Mouse (Mus musculus) heart, embryonic 16.5 days (tissue): ENCODE data around the gene Myh11. TPM values are rescaled to one million over a fixed set of nuclear protein-coding genes. Genes with fewer than 3 reads are reported as not detected.
"Not testable (repeated sequence)": the region's sequence is repeated elsewhere in the genome, so short reads cannot be mapped to it uniquely, and the experiment has no call there.

ENCODE experiments used
- ATAC-seq: fragments of 200-750 bp; cut with Nextera tagmentation; replicated peaks from 2 replicates; pipeline ENCODE4 v1.8.0; 2017; ENCODE audit warnings: moderate number of reproducible peaks; ENCODE audit not compliant: insufficient read depth, low FRiP score; ENCODE audit errors: extremely low read depth
- H3K27ac ChIP-seq: fragments of 300-500 bp; sonication (generic); 2 replicates; pipeline ENCODE4 v1.5.1; 2014; ENCODE audit warnings: mild to moderate bottlenecking, low read length, control low read depth, moderate library complexity
- H3K27me3 ChIP-seq: fragments of 300-500 bp; sonication (generic); 2 replicates; pipeline ENCODE4 v1.6.1; 2014; ENCODE audit warnings: low read length, mixed read lengths; ENCODE audit not compliant: control insufficient read depth, insufficient read depth
- H3K36me3 ChIP-seq: fragments of 300-500 bp; sonication (generic); 2 replicates; pipeline ENCODE4 v1.6.1; 2014; ENCODE audit not compliant: control insufficient read depth, insufficient read depth
- H3K4me1 ChIP-seq: fragments of 300-500 bp; sonication (generic); 2 replicates; pipeline ENCODE4 v1.6.1; 2014; ENCODE audit warnings: low read length, mixed read lengths; ENCODE audit not compliant: control insufficient read depth, insufficient read depth
- H3K4me2 ChIP-seq: fragments of 300-500 bp; sonication (generic); 2 replicates; pipeline ENCODE4 v1.6.1; 2014; ENCODE audit warnings: low read depth, mild to moderate bottlenecking, control low read depth, low read length
- H3K4me3 ChIP-seq: fragments of 300-500 bp; sonication (generic); 2 replicates; pipeline ENCODE4 v1.5.1; 2014; ENCODE audit warnings: mild to moderate bottlenecking, control low read depth, low read length
- H3K9ac ChIP-seq: fragments of 300-500 bp; sonication (generic); 2 replicates; pipeline ENCODE4 v1.6.1; 2014; ENCODE audit warnings: low read length, control low read depth
- H3K9me3 ChIP-seq: fragments of 300-500 bp; sonication (generic); replicated peaks from 2 replicates; pipeline ENCODE4 v1.6.1; 2016; ENCODE audit warnings: low read length; ENCODE audit not compliant: control insufficient read depth
- WGBS: fragments of 180-500 bp; shearing (Covaris S2); extraction: QIAGEN DNeasy Blood & Tissue Kit; methylation state at CpG from one replicate; pipeline ENCODE4 v1.1.7; 2014; 5-methylcytosine and 5-hydroxymethylcytosine counted together
- polyA plus RNA-seq: library from polyadenylated mRNA; unstranded; fragments of >200 nt; fragmentation: Nextera tagmentation; extraction: Ambion mirVana; gene quantifications from 2 replicates; pipeline ENCODE4 v1.2.1, GENCODE M21; 2015

The Myh11 gene
- polyA plus RNA-seq, 1 experiment from 2014 or later = 7.5 TPM

- no peaks in the 10 kb centered on the region for H3K9me3 ChIP-seq
- peak overlapping the region; percentile 74 for H3K4me3 ChIP-seq
- WGBS = 2% methylated on average over 10 of the region's 10 CpGs
- H3K27me3 ChIP-seq = no peaks in the 10 kb centered on the region
- H3K36me3 ChIP-seq = peaks cover 4% of the 10 kb centered on the region
- peak overlapping the region; percentile 41 for H3K27ac ChIP-seq
- H3K4me2 ChIP-seq = peak overlapping the region; percentile 80
- H3K4me1 ChIP-seq = peaks cover 13% of the 10 kb centered on the region
- peak overlapping the region; percentile 80 for H3K9ac ChIP-seq
- no peak for ATAC-seq
These were observed 127.4 kb downstream of the Myh11 start for GRCm38 (mm10) chr16:14163731-14164130.

DNA sequence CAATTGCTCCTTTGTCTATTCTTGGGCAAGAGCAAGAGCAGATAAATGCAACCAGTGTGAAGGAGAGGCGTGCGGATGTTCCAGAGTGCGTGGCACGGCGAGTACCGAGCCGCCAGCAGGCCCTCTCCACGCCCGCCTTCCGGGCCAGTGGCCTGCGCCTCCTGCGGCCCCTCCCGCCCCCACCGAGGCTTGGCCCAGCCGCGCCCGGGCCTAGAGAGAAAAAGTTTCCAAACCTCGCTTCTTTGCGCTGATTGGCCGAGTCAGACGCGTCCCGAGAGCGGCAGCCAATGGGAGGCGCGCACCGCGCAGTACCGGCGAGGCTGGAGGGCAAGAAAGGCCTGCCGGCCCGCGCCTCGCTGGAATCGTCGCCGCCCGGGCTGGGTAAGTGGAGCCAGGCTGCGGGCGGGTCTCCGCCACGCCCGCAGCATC is 128.2 kb downstream of the Myh11 start, which contains the start of the genes Nde1 and Marf1:
Gene Nde1, plus strand, starts transcription at position 288 of the 429 bp plus-strand sequence.
Gene Marf1, minus strand, starts transcription at position 364 of the 429 bp plus-strand sequence.
- Histone ChIP-seq H3K4me2 (peak within 1 kb of the TSS; percentile 80), H3K9ac (peak within 1 kb of the TSS; percentile 80), H3K27me3 (no peaks in the 10 kb centered on the region), H3K36me3 (no peaks in the 10 kb centered on the region), H3K4me3 (peak within 1 kb of the TSS; percentile 74), H3K27ac (peak within 1 kb of the TSS; percentile 88), H3K9me3 (no peaks in the 10 kb centered on the region), H3K4me1 (peaks cover 19% of the 10 kb centered on the region)
- 0% methylated on average over 43 of the region's 43 CpGs for WGBS
- ATAC-seq = peak; percentile 81

GRCm38 (mm10) chr16:14160941-14161340 is 130.2 kb downstream of the Myh11 start:
- Histone ChIP-seq H3K9me3 (no peaks in the 10 kb centered on the region), H3K27ac (no peak overlapping the region), H3K9ac (no peak overlapping the region), H3K4me1 (peaks cover 24% of the 10 kb centered on the region), H3K4me3 (no peak overlapping the region), H3K36me3 (no peaks in the 10 kb centered on the region), H3K27me3 (no peaks in the 10 kb centered on the region), H3K4me2 (no peak overlapping the region)
- no peak for ATAC-seq
- WGBS = 83% methylated on average over 1 of the region's 1 CpGs

DNA sequence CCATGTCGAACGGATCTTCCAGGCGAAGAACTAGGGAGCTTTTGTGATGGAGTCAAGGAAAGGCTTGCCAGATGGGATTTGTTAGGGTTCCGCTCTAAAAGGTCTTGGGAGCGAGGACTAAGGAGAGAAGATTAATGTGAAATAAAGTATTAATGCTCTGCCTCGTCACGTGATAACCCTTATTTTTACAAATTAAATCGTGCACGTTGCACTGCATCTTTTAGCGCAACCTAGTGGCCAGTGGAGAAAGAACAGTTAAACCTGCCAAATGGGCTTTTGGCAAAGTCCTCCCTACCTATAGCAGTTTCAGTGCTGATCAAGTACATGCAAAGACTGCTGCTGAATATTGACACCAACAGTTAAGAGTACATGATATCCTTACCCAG is 131.4 kb downstream of the Myh11 start:
- WGBS = 0% methylated on average over 10 of the region's 10 CpGs
- peak overlapping the region; percentile 66 for H3K4me3 ChIP-seq

GRCm38 (mm10) chr16:14158936-14159745 is 132.0 kb downstream of the Myh11 start:
- WGBS = 1% methylated on average over 57 of the region's 58 CpGs
- Histone ChIP-seq H3K4me3 (peak overlapping the region; percentile 90), H3K36me3 (no peaks in the 10 kb centered on the region), H3K9me3 (no peaks in the 10 kb centered on the region), H3K27me3 (no peaks in the 10 kb centered on the region), H3K4me2 (peak overlapping the region; percentile 96), H3K4me1 (peaks cover 15% of the 10 kb centered on the region), H3K9ac (peak overlapping the region; percentile 87), H3K27ac (peak overlapping the region; percentile 96)
- peak; percentile 94 for ATAC-seq

More for the DNA sequence above, 131.4 kb downstream of the Myh11 start:
- Histone ChIP-seq H3K9ac (peak overlapping the region; percentile 79), H3K27me3 (no peaks in the 10 kb centered on the region), H3K36me3 (no peaks in the 10 kb centered on the region), H3K27ac (peak overlapping the region; percentile 96), H3K4me2 (peak overlapping the region; percentile 78), H3K9me3 (no peaks in the 10 kb centered on the region), H3K4me1 (peaks cover 21% of the 10 kb centered on the region)
- ATAC-seq = no peak

GRCm38 (mm10) chr16:14158536-14158935 is 132.6 kb downstream of the Myh11 start:
- Histone ChIP-seq H3K4me2 (peak overlapping the region; percentile 96), H3K4me3 (peak overlapping the region; percentile 90), H3K9me3 (no peaks in the 10 kb centered on the region), H3K36me3 (no peaks in the 10 kb centered on the region), H3K9ac (peak overlapping the region; percentile 87), H3K27ac (peak overlapping the region; percentile 77), H3K27me3 (no peaks in the 10 kb centered on the region), H3K4me1 (peaks cover 10% of the 10 kb centered on the region)
- 7% methylated on average over 7 of the region's 7 CpGs for WGBS
- no peak for ATAC-seq

DNA sequence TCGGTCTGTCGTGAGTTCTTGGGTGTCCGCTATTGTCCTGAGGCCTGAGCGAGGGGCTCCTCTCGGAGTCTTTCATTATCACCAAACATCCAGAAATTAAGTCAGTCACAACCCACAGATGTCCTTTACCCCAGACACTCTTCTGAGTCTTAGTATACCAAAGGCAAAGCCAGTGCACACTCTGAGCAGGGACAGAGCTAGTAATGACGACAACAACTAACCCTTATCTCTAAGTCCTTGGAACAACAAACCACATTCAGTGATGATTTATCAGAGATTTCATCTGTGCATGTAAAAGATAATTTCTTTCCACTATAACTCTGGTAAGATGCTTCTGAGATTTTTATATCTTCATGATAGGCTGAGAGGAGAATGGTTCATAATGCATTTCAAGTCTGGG is 134.9 kb downstream of the Myh11 start:
- H3K4me3 ChIP-seq = no peak overlapping the region
- no peaks in the 10 kb centered on the region for H3K9me3 ChIP-seq
- H3K36me3 ChIP-seq = peaks cover 13% of the 10 kb centered on the region
- H3K4me1 ChIP-seq = peaks cover 10% of the 10 kb centered on the region
- H3K27me3 ChIP-seq = no peaks in the 10 kb centered on the region
- no peak overlapping the region for H3K4me2 ChIP-seq
- ATAC-seq = no peak
- 85% methylated on average over 6 of the region's 6 CpGs for WGBS
- H3K9ac ChIP-seq = no peak overlapping the region
- H3K27ac ChIP-seq = no peak overlapping the region

- H3K36me3 ChIP-seq = peaks cover 16% of the 10 kb centered on the region
- H3K4me2 ChIP-seq, H3K9ac ChIP-seq, H3K4me3 ChIP-seq, H3K9me3 ChIP-seq, ATAC-seq, H3K27me3 ChIP-seq, H3K27ac ChIP-seq: not testable (repeated sequence)
- 92% methylated on average over 1 of the region's 2 CpGs for WGBS
- peaks cover 10% of the 10 kb centered on the region for H3K4me1 ChIP-seq
These were observed 135.5 kb downstream of the Myh11 start for GRCm38 (mm10) chr16:14155638-14156037.

DNA sequence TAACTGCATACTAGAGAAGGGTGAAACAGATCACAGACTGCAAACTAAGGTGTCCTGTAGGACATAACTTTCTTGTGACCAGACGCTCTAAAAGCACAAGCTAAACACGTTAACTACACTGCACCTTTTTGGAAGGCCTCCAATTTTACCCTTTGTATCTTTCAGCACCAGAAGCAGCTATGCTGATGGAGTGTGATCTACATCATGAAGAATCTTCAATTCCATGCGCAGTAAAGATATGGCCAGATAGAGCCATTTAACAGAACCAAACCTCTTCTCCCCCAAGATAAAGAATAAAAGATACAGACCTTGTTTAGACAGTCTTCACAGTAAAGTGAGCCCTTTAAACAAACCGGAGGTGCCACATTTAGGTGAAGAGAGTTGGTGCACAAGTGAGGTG is 139.5 kb downstream of the Myh11 start:
- H3K4me2 ChIP-seq = no peak overlapping the region
- H3K9me3 ChIP-seq = no peaks in the 10 kb centered on the region
- no peak overlapping the region for H3K27ac ChIP-seq
- 83% methylated on average over 4 of the region's 4 CpGs for WGBS
- H3K9ac ChIP-seq = no peak overlapping the region
- no peaks in the 10 kb centered on the region for H3K4me1 ChIP-seq
- no peak overlapping the region for H3K4me3 ChIP-seq
- ATAC-seq = no peak
- peaks cover 32% of the 10 kb centered on the region for H3K36me3 ChIP-seq
- no peaks in the 10 kb centered on the region for H3K27me3 ChIP-seq
